Mouse (Mus musculus) kidney, embryonic 16.5 days (tissue): ENCODE results near the gene Nfix. TPM values are rescaled to one million over a fixed set of nuclear protein-coding genes. Genes with fewer than 3 reads are reported as not detected.
A peak's percentile ranks its signal among the peaks of the same experiment; 100 is the strongest.

Experiments
- ATAC-seq: fragments of 200-750 bp; cut with Nextera tagmentation; 2 replicates; pipeline ENCODE4 v1.8.0; 2017; ENCODE audit warnings: moderate TSS enrichment; ENCODE audit not compliant: low FRiP score, low TSS enrichment
- H3K27ac ChIP-seq: fragments of 300-500 bp; sonication (generic); 2 replicates; pipeline ENCODE4 v1.5.1; 2014; ENCODE audit warnings: low read length
- H3K27me3 ChIP-seq: fragments of 300-500 bp; sonication (generic); 2 replicates; pipeline ENCODE4 v1.6.1; 2014; ENCODE audit warnings: low read length, control low read depth, mixed read lengths; ENCODE audit not compliant: insufficient read depth
- H3K36me3 ChIP-seq: fragments of 300-500 bp; sonication (generic); 2 replicates; pipeline ENCODE4 v1.6.1; 2014; ENCODE audit warnings: low read length, control low read depth, mixed read lengths; ENCODE audit not compliant: insufficient read depth
- H3K4me1 ChIP-seq: fragments of 300-500 bp; sonication (generic); 2 replicates; pipeline ENCODE4 v1.6.1; 2014; ENCODE audit warnings: low read length, control low read depth, mixed read lengths; ENCODE audit not compliant: insufficient read depth
- H3K4me2 ChIP-seq: fragments of 300-500 bp; sonication (generic); replicated peaks from 2 replicates; pipeline ENCODE4 v1.6.1; 2014; ENCODE audit warnings: low read depth, low read length
- H3K4me3 ChIP-seq: fragments of 300-500 bp; sonication (generic); 2 replicates; pipeline ENCODE4 v1.5.1; 2014; ENCODE audit warnings: mild to moderate bottlenecking, low read length
- H3K9ac ChIP-seq: fragments of 300-500 bp; sonication (generic); replicated peaks from 2 replicates; pipeline ENCODE4 v1.6.1; 2014; ENCODE audit warnings: low read length
- H3K9me3 ChIP-seq: fragments of 300-500 bp; sonication (generic); 2 replicates; pipeline ENCODE4 v1.6.1; 2016; ENCODE audit warnings: low read length, control low read depth
- WGBS: fragments of 180-500 bp; shearing (Covaris S2); extraction: QIAGEN DNeasy Blood & Tissue Kit; methylation state at CpG from one replicate; pipeline ENCODE4 v1.1.7; 2014; 5-methylcytosine and 5-hydroxymethylcytosine counted together
- polyA plus RNA-seq: library from polyadenylated mRNA; unstranded; fragments of >200 nt; fragmentation: Nextera tagmentation; extraction: Ambion mirVana; gene quantifications from 2 replicates; pipeline ENCODE4 v1.2.1, GENCODE M21; 2015

Gene Nfix
- polyA plus RNA-seq, 1 experiment from 2014 or later: 14.8 TPM

GRCm38 (mm10) chr8:84714161-84714560, 86.0 kb downstream of the Nfix start:
- WGBS: 79% methylated on average over 4 of the region's 4 CpGs
- no peak overlapping the region for H3K4me2 ChIP-seq
- H3K4me3 ChIP-seq: no peak overlapping the region
- H3K36me3 ChIP-seq: 0 out of 2 replicates have a peak, but pooled peaks cover 4% of the 10 kb centered on the region
- peaks cover 43% of the 10 kb centered on the region for H3K4me1 ChIP-seq
- H3K27me3 ChIP-seq: peaks cover 30% of the 10 kb centered on the region
- H3K9ac ChIP-seq: no peak overlapping the region
- no peak for ATAC-seq
- H3K27ac ChIP-seq: peak overlapping the region; percentile 69
- no peaks in the 10 kb centered on the region for H3K9me3 ChIP-seq

GRCm38 (mm10) chr8:84713381-84713780, 86.8 kb downstream of the Nfix start:
- Histone ChIP-seq H3K36me3 (0 out of 2 replicates have a peak, but pooled peaks cover 4% of the 10 kb centered on the region), H3K27ac (peak overlapping the region; percentile 69), H3K4me2 (no peak overlapping the region), H3K4me3 (no peak overlapping the region), H3K9ac (peak overlapping the region; percentile 49), H3K4me1 (peaks cover 49% of the 10 kb centered on the region), H3K27me3 (peaks cover 38% of the 10 kb centered on the region), H3K9me3 (no peaks in the 10 kb centered on the region)
- no peak for ATAC-seq
- WGBS: 48% methylated on average over 4 of the region's 4 CpGs

DNA sequence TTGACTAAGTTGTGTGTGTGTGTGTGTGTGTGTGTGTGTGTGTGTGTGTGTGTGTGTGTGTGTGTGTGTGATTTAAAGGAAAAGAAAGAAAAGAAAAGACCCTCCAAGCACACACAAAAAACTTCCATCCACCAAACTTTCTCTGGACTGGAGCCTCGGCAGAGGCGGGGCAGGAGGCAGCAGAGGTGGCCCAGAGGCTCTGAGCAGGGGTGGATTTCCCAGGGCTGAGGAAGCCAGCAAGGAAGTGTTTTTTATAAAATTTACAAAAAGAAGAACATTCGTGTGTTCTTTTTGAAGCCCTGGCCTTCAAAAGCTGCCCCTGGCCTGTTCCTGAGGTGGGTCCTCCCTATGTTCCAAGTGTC, 87.4 kb downstream of the Nfix start:
- peak overlapping the region; percentile 75 for H3K27ac ChIP-seq
- H3K9ac ChIP-seq: peak overlapping the region; percentile 49; the same call in 1 of the 2 replicates
- no peaks in the 10 kb centered on the region for H3K9me3 ChIP-seq
- no peak overlapping the region for H3K4me2 ChIP-seq
- 0 out of 2 replicates have a peak, but pooled peaks cover 4% of the 10 kb centered on the region for H3K36me3 ChIP-seq
- H3K4me1 ChIP-seq: peaks cover 55% of the 10 kb centered on the region
- WGBS: 7% methylated on average over 3 of the region's 3 CpGs
- H3K4me3 ChIP-seq: no peak overlapping the region
- H3K27me3 ChIP-seq: peaks cover 44% of the 10 kb centered on the region
- no peak for ATAC-seq

DNA sequence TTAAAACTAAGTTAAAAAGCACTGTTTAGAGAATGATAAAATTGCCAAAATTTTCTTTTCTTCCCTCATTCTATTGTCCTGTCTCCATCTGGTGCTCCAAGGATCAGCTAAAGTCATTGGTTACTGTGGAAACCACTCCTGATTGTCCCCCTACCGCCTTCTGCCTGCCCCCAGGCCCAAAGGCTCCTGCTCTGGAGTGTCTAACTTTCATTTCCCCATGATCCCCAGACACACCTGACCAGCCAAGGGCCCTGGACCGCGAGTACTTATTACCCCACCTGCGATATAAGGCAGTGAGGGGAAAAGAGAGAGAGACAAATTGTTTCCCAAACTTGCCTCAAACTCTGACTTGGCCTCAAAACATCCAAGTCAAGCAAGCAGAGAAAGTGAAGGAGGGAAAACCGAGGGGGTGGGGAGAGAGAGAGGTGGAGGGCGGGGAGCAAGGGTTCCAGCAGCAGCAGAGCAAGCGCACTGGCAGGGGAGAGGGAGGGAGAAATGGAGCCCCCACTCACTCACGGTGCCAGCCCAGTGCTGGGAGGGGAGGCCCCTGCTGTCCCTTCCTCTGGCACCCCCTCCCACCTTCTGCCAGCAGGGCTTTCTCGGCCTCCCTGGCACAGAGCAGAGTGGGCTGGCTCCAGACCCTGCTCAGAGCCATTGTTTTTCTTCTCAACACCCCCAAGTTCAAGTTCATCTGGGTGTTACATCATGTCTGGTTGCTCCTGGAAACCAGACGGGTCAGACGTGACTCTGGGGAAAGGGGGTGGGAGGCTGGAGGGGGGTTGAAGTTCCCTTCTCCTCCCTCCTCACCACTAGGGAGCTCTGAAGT, 88.0 kb downstream of the Nfix start:
- WGBS: 10% methylated on average over 10 of the region's 11 CpGs

GRCm38 (mm10) chr8:84711312-84711711, 88.8 kb downstream of the Nfix start:
- H3K9ac ChIP-seq: 0 out of 2 replicates have a peak overlapping the region, but pooled peaks have one; percentile 4

More for the DNA sequence above, 88.0 kb downstream of the Nfix start:
- H3K36me3 ChIP-seq: 0 out of 2 replicates have a peak, but pooled peaks cover 4% of the 10 kb centered on the region
- no peak overlapping the region for H3K4me3 ChIP-seq
- peaks cover 61% of the 10 kb centered on the region for H3K4me1 ChIP-seq
- H3K27ac ChIP-seq: peak overlapping the region; percentile 75
- peak overlapping the region; percentile 4; the same call in 1 of the 2 replicates for H3K9ac ChIP-seq
- peak overlapping the region; percentile 29 for H3K4me2 ChIP-seq
- peaks cover 45% of the 10 kb centered on the region for H3K27me3 ChIP-seq
- no peaks in the 10 kb centered on the region for H3K9me3 ChIP-seq
- ATAC-seq: peak; percentile 75

DNA sequence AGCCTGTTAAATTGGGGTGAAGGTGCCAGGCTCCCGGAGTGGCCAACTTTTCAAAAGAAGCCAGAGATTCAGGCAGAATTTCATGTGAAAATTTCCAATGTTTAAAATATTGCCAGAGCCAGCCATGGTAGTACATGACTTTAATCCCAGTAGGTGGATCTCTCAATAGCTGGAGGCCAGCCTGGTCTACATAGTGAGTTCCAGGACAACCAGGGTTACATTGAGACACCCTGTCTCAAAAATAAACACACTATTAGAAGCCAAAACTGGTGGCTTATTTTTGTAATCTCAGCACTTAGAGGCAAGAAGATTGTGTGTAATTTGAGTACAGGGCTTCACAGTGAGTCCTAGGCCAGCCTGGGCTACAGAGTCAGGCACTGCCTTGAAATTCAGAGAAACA, 90.2 kb downstream of the Nfix start:
- no peak for ATAC-seq

More at GRCm38 (mm10) chr8:84711312-84711711, 88.8 kb downstream of the Nfix start:
- Histone ChIP-seq H3K27ac (peak overlapping the region; percentile 75; the same call in 1 of the 2 replicates), H3K9me3 (no peaks in the 10 kb centered on the region), H3K4me2 (no peak overlapping the region), H3K4me3 (no peak overlapping the region), H3K27me3 (peaks cover 46% of the 10 kb centered on the region), H3K4me1 (peaks cover 69% of the 10 kb centered on the region), H3K36me3 (no peaks in the 10 kb centered on the region)
- ATAC-seq: no peak
- WGBS: 50% methylated on average over 3 of the region's 3 CpGs

GRCm38 (mm10) chr8:84708774-84709475, 91.2 kb downstream of the Nfix start:
- peak; percentile 49 for ATAC-seq
- 17% methylated on average over 12 of the region's 12 CpGs for WGBS
- Histone ChIP-seq H3K27me3 (peaks cover 47% of the 10 kb centered on the region), H3K27ac (no peak overlapping the region), H3K4me2 (no peak overlapping the region), H3K36me3 (no peaks in the 10 kb centered on the region), H3K9me3 (no peaks in the 10 kb centered on the region), H3K4me1 (peaks cover 74% of the 10 kb centered on the region), H3K4me3 (no peak overlapping the region), H3K9ac (no peak overlapping the region)

More for the DNA sequence above, 90.2 kb downstream of the Nfix start:
- H3K4me2 ChIP-seq: no peak overlapping the region
- no peaks in the 10 kb centered on the region for H3K9me3 ChIP-seq
- no peak overlapping the region for H3K4me3 ChIP-seq
- H3K36me3 ChIP-seq: no peaks in the 10 kb centered on the region
- no peak overlapping the region for H3K9ac ChIP-seq
- 100% methylated on average over 1 of the region's 1 CpGs for WGBS
- H3K4me1 ChIP-seq: peaks cover 70% of the 10 kb centered on the region
- peaks cover 47% of the 10 kb centered on the region for H3K27me3 ChIP-seq
- no peak overlapping the region for H3K27ac ChIP-seq

DNA sequence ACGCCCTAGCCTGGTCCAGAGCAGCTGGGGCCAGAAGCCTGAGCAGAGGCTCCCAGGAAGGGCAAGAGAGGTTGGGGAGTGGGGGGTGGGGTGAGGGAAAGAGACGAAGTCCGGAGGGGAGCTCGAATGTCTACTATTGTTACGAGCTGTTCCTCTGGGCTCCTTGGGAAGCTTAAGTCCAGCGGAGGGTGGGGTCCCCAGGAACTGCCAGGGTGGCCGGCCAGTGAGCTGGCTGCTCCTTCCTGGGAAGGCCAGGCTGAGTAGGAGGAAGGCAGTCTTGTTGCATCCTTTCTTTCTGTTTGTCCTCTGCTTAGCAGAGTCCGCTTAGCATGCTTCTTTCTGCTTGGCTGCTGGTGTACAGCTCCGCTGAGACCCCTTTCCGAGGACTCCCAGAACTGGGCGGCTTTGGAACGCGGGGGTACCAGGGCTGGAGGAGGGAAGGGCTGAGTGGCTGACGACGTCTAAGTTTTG, 92.0 kb downstream of the Nfix start:
- Histone ChIP-seq H3K4me3 (peak overlapping the region; percentile 29), H3K27ac (peak overlapping the region; percentile 63; the same call in 1 of the 2 replicates), H3K9me3 (no peaks in the 10 kb centered on the region), H3K27me3 (peaks cover 55% of the 10 kb centered on the region), H3K36me3 (no peaks in the 10 kb centered on the region), H3K4me2 (peak overlapping the region; percentile 49), H3K9ac (peak overlapping the region; percentile 61; the same call in 1 of the 2 replicates), H3K4me1 (peaks cover 68% of the 10 kb centered on the region)
- no peak for ATAC-seq
- 11% methylated on average over 15 of the region's 15 CpGs for WGBS

- H3K9ac ChIP-seq: peak overlapping the region; percentile 61; the same call in 1 of the 2 replicates
- H3K27ac ChIP-seq: peak overlapping the region; percentile 63
- no peaks in the 10 kb centered on the region for H3K36me3 ChIP-seq
- H3K4me2 ChIP-seq: peak overlapping the region; percentile 49
- H3K4me3 ChIP-seq: peak overlapping the region; percentile 29
- H3K4me1 ChIP-seq: peaks cover 62% of the 10 kb centered on the region
- peak; percentile 18; the same call in 1 of the 2 replicates for ATAC-seq
- WGBS: 12% methylated on average over 22 of the region's 22 CpGs
- H3K27me3 ChIP-seq: peaks cover 63% of the 10 kb centered on the region
- H3K9me3 ChIP-seq: no peaks in the 10 kb centered on the region
Observed at GRCm38 (mm10) chr8:84707267-84707883, 92.8 kb downstream of the Nfix start.
